Mouse (Mus musculus) thymus, adult 2 months (tissue): ENCODE results near the gene Slc36a3. TPM values are rescaled to one million over a fixed set of nuclear protein-coding genes. Genes with fewer than 3 reads are reported as not detected.

ENCODE experiments used
- DNase-seq: peaks from one replicate; pipeline ENCODE4 v3.0.0; 2021
- H3K27ac ChIP-seq: fragments of 200-500 bp; 2 replicates; pipeline ENCODE4 v1.5.1; 2012; ENCODE audit warnings: low read length, control low read depth; ENCODE audit not compliant: control insufficient read depth, insufficient read depth
- H3K27me3 ChIP-seq: fragments of 200-500 bp; 2 replicates; pipeline ENCODE4 v1.6.1; 2012; ENCODE audit warnings: mild to moderate bottlenecking, low read length, moderate library complexity, mixed read lengths; ENCODE audit not compliant: control insufficient read depth, insufficient read depth
- H3K36me3 ChIP-seq: fragments of 200-500 bp; 2 replicates; pipeline ENCODE4 v1.6.1; 2012; ENCODE audit warnings: mild to moderate bottlenecking, low read length, moderate library complexity; ENCODE audit not compliant: control insufficient read depth, insufficient read depth
- H3K4me1 ChIP-seq: fragments of 200-500 bp; replicated peaks from 2 replicates; pipeline ENCODE4 v1.6.1; 2012; ENCODE audit warnings: low read length; ENCODE audit not compliant: control insufficient read depth, insufficient read depth
- H3K4me3 ChIP-seq: fragments of 200-500 bp; 2 replicates; pipeline ENCODE4 v1.5.1; 2012; ENCODE audit warnings: mild to moderate bottlenecking, low read length, control low read depth, moderate library complexity; ENCODE audit not compliant: control insufficient read depth, insufficient read depth
- CTCF ChIP-seq: fragments of 200-500 bp; IDR thresholded peaks from 2 replicates; pipeline ENCODE4 v1.5.1; 2012; ENCODE audit warnings: mild to moderate bottlenecking, control low read depth, low read length, moderate library complexity, borderline replicate concordance; ENCODE audit not compliant: control insufficient read depth, poor library complexity, insufficient read depth; ENCODE audit errors: extremely low read depth
- POLR2A ChIP-seq: fragments of 200-500 bp; IDR thresholded peaks from 2 replicates; pipeline ENCODE4 v1.6.1; 2012; ENCODE audit warnings: mild to moderate bottlenecking, low read length, control low read depth, moderate library complexity; ENCODE audit not compliant: control insufficient read depth, poor library complexity, insufficient read depth; ENCODE audit errors: extremely low read depth
- WGBS: fragments of 180-500 bp; shearing (Covaris S2); methylation state at CpG from one replicate; pipeline ENCODE4 v1.1.7; 2018; 5-methylcytosine and 5-hydroxymethylcytosine counted together
- polyA plus RNA-seq: library from polyadenylated mRNA; depleted of rRNA; stranded (reverse); fragments of >200 nt; gene quantifications from 2 replicates; pipeline ENCODE4 v1.2.3, GENCODE M21; 2012

Gene Slc36a3
- polyA plus RNA-seq, 1 experiment = 0.74 TPM

DNA sequence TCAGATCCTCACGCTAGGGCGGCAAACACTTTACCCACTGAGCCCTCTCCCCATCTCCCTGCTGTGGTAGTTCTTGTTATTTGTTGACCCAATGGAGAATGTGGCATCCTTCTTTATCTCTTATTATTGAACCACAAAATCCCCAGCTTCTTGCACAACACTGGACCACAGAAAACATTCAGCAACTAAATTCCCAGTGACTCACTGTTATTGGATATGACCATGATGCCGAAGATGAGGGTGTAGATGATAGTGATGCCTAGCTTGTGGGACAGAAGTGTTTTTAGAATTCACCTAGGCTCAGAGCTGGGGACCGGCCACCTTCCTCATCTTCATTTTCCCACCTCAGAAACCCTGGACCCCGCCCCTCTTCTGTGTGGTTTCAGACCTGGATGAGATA, 16.6 kb downstream of the Slc36a3 start:
- Histone ChIP-seq H3K27me3 (no peaks in the 10 kb centered on the region), H3K4me1 (peaks cover 19% of the 10 kb centered on the region), H3K36me3 (no peaks in the 10 kb centered on the region), H3K4me3 (no peak overlapping the region), H3K27ac (no peak overlapping the region)
- no peak for TF ChIP-seq POLR2A
- TF ChIP-seq CTCF = no peak
- 99% methylated on average over 5 of the region's 5 CpGs for WGBS
- DNase-seq = no peak

- WGBS = 96% methylated on average over 1 of the region's 1 CpGs
- no peaks in the 10 kb centered on the region for H3K36me3 ChIP-seq
These were observed 17.1 kb downstream of the Slc36a3 start for GRCm38 (mm10) chr11:55134407-55134806.

GRCm38 (mm10) chr11:55133204-55133603, 18.3 kb downstream of the Slc36a3 start:
- Histone ChIP-seq H3K27ac (no peak overlapping the region), H3K4me3 (no peak overlapping the region), H3K36me3 (no peaks in the 10 kb centered on the region), H3K27me3 (no peaks in the 10 kb centered on the region), H3K4me1 (peaks cover 19% of the 10 kb centered on the region)
- DNase-seq = no peak
- TF ChIP-seq POLR2A = no peak
- no peak for TF ChIP-seq CTCF
- whole genome bisulfite sequencing = 95% methylated on average over 1 of the region's 1 CpGs

More at GRCm38 (mm10) chr11:55134407-55134806, 17.1 kb downstream of the Slc36a3 start:
- Histone ChIP-seq H3K4me1 (peaks cover 19% of the 10 kb centered on the region), H3K27ac (no peak overlapping the region), H3K4me3 (no peak overlapping the region), H3K27me3 (no peaks in the 10 kb centered on the region)
- no peak for TF ChIP-seq POLR2A
- TF ChIP-seq CTCF = no peak
- DNase-seq = no peak

DNA sequence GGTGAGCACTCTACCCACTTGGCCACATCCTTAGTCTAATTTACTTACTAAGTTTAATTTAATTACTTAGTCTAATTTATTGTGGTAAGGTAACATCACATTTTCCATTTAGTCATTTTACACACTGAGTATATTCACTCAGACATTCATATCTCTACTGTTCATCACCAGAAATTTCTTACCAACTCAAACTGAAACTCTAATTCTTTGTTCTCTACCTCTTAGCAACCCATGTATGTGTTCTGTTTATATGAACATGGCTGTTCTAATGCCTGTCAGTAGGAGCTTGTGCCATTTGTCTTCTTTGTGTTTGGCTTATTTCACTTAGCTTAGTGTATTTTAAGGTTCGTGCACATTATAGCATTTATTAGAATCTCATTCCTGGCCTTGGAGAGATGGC, 19.6 kb downstream of the Slc36a3 start:
- WGBS = 78% methylated on average over 1 of the region's 1 CpGs
- H3K27ac ChIP-seq = peak overlapping the region; percentile 12; the same call in 1 of the 2 replicates
- no peak for DNase-seq
- TF ChIP-seq CTCF = no peak
- TF ChIP-seq POLR2A = no peak
- no peaks in the 10 kb centered on the region for H3K27me3 ChIP-seq
- no peaks in the 10 kb centered on the region for H3K36me3 ChIP-seq
- H3K4me3 ChIP-seq = no peak overlapping the region
- H3K4me1 ChIP-seq = peaks cover 16% of the 10 kb centered on the region

GRCm38 (mm10) chr11:55131077-55131742, 20.3 kb downstream of the Slc36a3 start:
- Histone ChIP-seq H3K4me3 (no peak overlapping the region), H3K4me1 (peaks cover 13% of the 10 kb centered on the region), H3K27me3 (no peaks in the 10 kb centered on the region), H3K27ac (peak overlapping the region; percentile 12; the same call in 1 of the 2 replicates), H3K36me3 (no peaks in the 10 kb centered on the region)
- TF ChIP-seq POLR2A (no peak), CTCF (no peak)
- DNase-seq = no peak
- WGBS = 60% methylated on average over 11 of the region's 11 CpGs

DNA sequence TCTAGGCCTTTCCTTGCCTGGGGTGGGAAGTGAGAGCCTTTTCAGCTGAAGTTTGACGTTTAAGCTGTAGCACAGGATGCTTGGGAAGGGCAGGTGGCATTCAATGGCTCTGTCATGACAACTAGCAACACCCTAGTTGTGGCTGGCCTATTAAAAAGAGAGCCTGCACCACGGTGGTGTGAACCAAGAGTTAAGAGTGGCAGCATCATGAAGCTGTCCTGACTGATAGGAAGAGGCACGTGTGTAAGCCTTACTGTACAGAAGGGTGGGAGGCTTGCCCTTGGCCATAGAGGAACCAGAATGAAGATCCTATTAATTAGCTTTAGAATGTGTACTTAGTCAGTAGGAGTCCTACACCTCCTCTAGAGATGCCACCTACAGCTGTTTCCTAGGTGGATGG, 23.1 kb downstream of the Slc36a3 start:
- Histone ChIP-seq H3K27me3 (no peaks in the 10 kb centered on the region), H3K36me3 (no peaks in the 10 kb centered on the region), H3K4me3 (no peak overlapping the region), H3K4me1 (peaks cover 9% of the 10 kb centered on the region), H3K27ac (no peak overlapping the region)
- no peak for TF ChIP-seq POLR2A
- no peak for DNase-seq
- 76% methylated on average over 3 of the region's 3 CpGs for whole genome bisulfite sequencing

DNA sequence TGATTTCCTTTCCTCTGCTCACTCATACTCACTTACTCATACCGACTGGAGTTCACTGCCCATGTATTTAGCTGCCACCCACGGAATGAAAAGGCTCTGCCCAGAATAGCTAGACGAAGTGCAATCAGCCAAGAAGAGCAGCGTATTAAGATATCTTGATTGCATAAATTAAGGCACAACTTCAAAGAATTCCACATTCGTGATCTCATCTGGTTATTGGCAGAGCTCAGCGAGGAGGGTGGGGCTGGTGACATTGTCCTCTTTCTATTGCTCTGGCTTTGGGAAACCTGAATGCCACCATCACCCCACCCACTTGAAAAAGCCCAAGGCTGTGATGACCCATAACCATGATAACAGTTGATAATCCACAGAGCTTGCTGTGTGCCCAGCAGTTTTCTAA, 23.6 kb downstream of the Slc36a3 start:
- TF ChIP-seq POLR2A = no peak
- no peak for TF ChIP-seq CTCF
- H3K4me1 ChIP-seq = peaks cover 9% of the 10 kb centered on the region
- DNase-seq = no peak
- H3K27me3 ChIP-seq = no peaks in the 10 kb centered on the region
- WGBS = 87% methylated on average over 6 of the region's 6 CpGs
- H3K4me3 ChIP-seq = no peak overlapping the region
- H3K27ac ChIP-seq = no peak overlapping the region
- H3K36me3 ChIP-seq = no peaks in the 10 kb centered on the region
